In the genomic region with DNA sequence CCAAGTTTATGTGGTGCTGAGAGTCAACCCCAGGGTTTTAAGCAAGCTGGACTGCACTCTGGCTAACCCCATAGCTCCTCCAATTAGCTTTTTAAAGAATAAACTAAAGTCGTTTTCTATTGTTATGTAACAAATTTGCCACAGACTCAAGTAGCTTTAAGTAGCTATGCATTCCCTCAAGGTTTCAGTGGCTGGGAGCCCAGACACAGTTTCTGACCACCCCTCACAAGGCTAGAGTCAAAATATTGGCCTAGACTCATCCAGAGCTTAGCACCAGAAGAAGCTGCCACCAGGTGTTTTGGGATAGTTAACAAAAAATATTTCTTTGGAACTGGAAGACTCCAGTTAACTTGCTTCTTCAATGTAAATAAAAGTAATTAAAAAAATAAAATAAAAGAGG, we compare ENCODE assay signal across 18 mouse cellular contexts.
"Had no signal": no experiment of that assay in that cellular context is flagged by ENCODE, and none has a peak within 500 bp of the region (broad histone marks: within the 10 kb centered on the region; RNA-seq: fewer than 3 reads in every experiment).

No protein-coding gene starts in this region.

- DNase-seq: lung, adult 18-20 months; lung, postnatal 10 days; lung, postnatal 4 days; right cerebral cortex, adult 18-20 months; right cerebral cortex, postnatal 25 days; right cerebral cortex, postnatal 4 days; spleen, adult 18-20 months; thymus, adult 18-20 months; thymus, postnatal 14 days; thymus, postnatal 36 days had no signal

- ATAC-seq: midbrain, embryonic 16.5 days had no signal

- H3K4me3 ChIP-seq: lung, embryonic 15.5 days; midbrain, embryonic 10.5 days; midbrain, embryonic 13.5 days; myocyte; neural tube, embryonic 13.5 days; neural tube, embryonic 15.5 days had no signal

- H3K27me3 ChIP-seq: lung, embryonic 15.5 days; midbrain, embryonic 13.5 days; neural tube, embryonic 13.5 days; neural tube, embryonic 15.5 days had no signal

- H3K36me3 ChIP-seq: lung, embryonic 15.5 days; midbrain, embryonic 10.5 days; midbrain, embryonic 13.5 days; neural tube, embryonic 13.5 days; neural tube, embryonic 15.5 days had no signal

- H3K9me3 ChIP-seq: lung, embryonic 15.5 days; midbrain, embryonic 10.5 days; midbrain, embryonic 13.5 days; neural tube, embryonic 13.5 days; neural tube, embryonic 15.5 days had no signal

- H3K27ac ChIP-seq: liver, embryonic 14.5 days; lung, embryonic 15.5 days; midbrain, embryonic 13.5 days; neural tube, embryonic 13.5 days; neural tube, embryonic 15.5 days had no signal

- H3K4me2 ChIP-seq: lung, embryonic 15.5 days; midbrain, embryonic 13.5 days; neural tube, embryonic 13.5 days; neural tube, embryonic 15.5 days had no signal

- H3K9ac ChIP-seq: liver, embryonic 14.5 days; lung, embryonic 15.5 days; midbrain, embryonic 13.5 days; neural tube, embryonic 13.5 days; neural tube, embryonic 15.5 days had no signal
